8 mouse cellular contexts compared by ENCODE assay signal in genomic region chr17:56989467-56990114, GRCm38 (mm10). TPM values are rescaled to one million over a fixed set of nuclear protein-coding genes. Genes with fewer than 3 reads are reported as not detected.
DNase-seq lines count a peak whose midpoint lies in the region; ATAC-seq and TF ChIP-seq lines count a peak whose summit lies in the region.

No protein-coding gene starts in this region.

- peak overlapping the region; percentile 83 for H3K4me2 ChIP-seq in lung, postnatal 0 days (replicated peaks; ENCODE audit: low read depth, low read length)

- TF ChIP-seq CTCF in lung, postnatal 0 days (IDR thresholded peaks at IDR 0.05): no peak; the same call in 1 of the 2 replicates

- H3K27ac ChIP-seq in lung, postnatal 0 days (ENCODE audit: low read length): no peak overlapping the region; the same call in 1 of the 2 replicates

- no peaks in the 10 kb centered on the region for H3K4me1 ChIP-seq in lung, postnatal 0 days (ENCODE audit: insufficient read depth, low read depth, low read length)

- no peaks in the 10 kb centered on the region for H3K9me3 ChIP-seq in lung, postnatal 0 days (ENCODE audit: low read length)

- no peak for TF ChIP-seq EP300 in lung, postnatal 0 days (IDR thresholded peaks at IDR 0.05)

- H3K4me3 ChIP-seq in lung, postnatal 0 days (ENCODE audit: low read depth, low read length): peak overlapping the region; percentile 59

- 1% methylated on average over 25 of the region's 25 CpGs for WGBS in lung, postnatal 0 days

- peak; percentile 92 for ATAC-seq in lung, postnatal 0 days

- peaks cover 8% of the 10 kb centered on the region; the same call in 1 of the 2 replicates for H3K36me3 ChIP-seq in lung, postnatal 0 days (ENCODE audit: insufficient read depth, low read length)

- no peaks in the 10 kb centered on the region for H3K27me3 ChIP-seq in lung, postnatal 0 days (replicated peaks; ENCODE audit: insufficient read depth, low read length)

- peak overlapping the region; percentile 37 for H3K9ac ChIP-seq in lung, postnatal 0 days (replicated peaks; ENCODE audit: low read depth)

- DNase-seq in thymus, postnatal 14 days: peak; percentile 38
- DNase-seq in thymus, postnatal 25 days: no peak
- DNase-seq in cerebellum, adult 9-10 months: peak; percentile 88
- DNase-seq in frontal cortex, postnatal 10 days (ENCODE audit: low spot score in 2 of 2): peak; percentile 73 to 77
- DNase-seq in kidney, postnatal 36 days: peak; percentile 80 to 90
- peak; percentile 95 for DNase-seq in lung, postnatal 0 days (ENCODE audit: low spot score)
- DNase-seq in retina, postnatal 1 day: peak; percentile 94
- DNase-seq in spleen, adult 12 weeks (ENCODE audit: low spot score): no peak

RNA-seq across cellular contexts. Expression of gene Clpp, which starts 0.5 kb away (rescaled TPM):
- 62.5 and 71.1 TPM in 2 replicates for polyA plus RNA-seq in lung, postnatal 0 days (2015; fragmentation: Nextera tagmentation; extraction: Ambion mirVana)

RNA-seq across cellular contexts. Expression of gene Alkbh7, which starts 7.5 kb away (rescaled TPM):
- polyA plus RNA-seq in lung, postnatal 0 days (2015; fragmentation: Nextera tagmentation; extraction: Ambion mirVana): 31.3 and 35.3 TPM in 2 replicates

RNA-seq across cellular contexts. Expression of gene Acer1, which starts 7.7 kb away (rescaled TPM):
- not detected in 2 replicates for polyA plus RNA-seq in lung, postnatal 0 days (2015; fragmentation: Nextera tagmentation; extraction: Ambion mirVana)

RNA-seq across cellular contexts. Expression of gene Pspn, which starts 10.2 kb away (rescaled TPM):
- polyA plus RNA-seq in lung, postnatal 0 days (2015; fragmentation: Nextera tagmentation; extraction: Ambion mirVana): 0.37 TPM in 1 of 2 replicates, not detected in the other

RNA-seq across cellular contexts. Expression of gene Gtf2f1, which starts 21.5 kb away (rescaled TPM):
- polyA plus RNA-seq in lung, postnatal 0 days (2015; fragmentation: Nextera tagmentation; extraction: Ambion mirVana): 33.3 and 37.0 TPM in 2 replicates

Comparison
In these comparisons a context has a peak if more than half of its experiments do, and no peak if none do; other contexts are left out.
1. DNase-seq: peak in thymus, postnatal 14 days (single experiment), cerebellum, adult 9-10 months (single experiment), frontal cortex, postnatal 10 days (2 of 2), kidney, postnatal 36 days (2 of 2), lung, postnatal 0 days (single experiment) and retina, postnatal 1 day (single experiment); none in thymus, postnatal 25 days (single experiment) and spleen, adult 12 weeks (single experiment).